Mouse (Mus musculus): ENCODE data around the gene Map3k12. TPM values are rescaled to one million over a fixed set of nuclear protein-coding genes. Genes with fewer than 3 reads are reported as not detected.

Gene Map3k12
- polyA plus RNA-seq, 1 experiment from 2014 or later, result 53.9 TPM

GRCm38 (mm10) chr15:102508336-102508735, 8.5 kb downstream of the Map3k12 start:
- 88% methylated on average over 3 of the region's 3 CpGs for WGBS
- no peak overlapping the region for H3K27ac ChIP-seq
- no peak overlapping the region for H3K4me2 ChIP-seq (replicated peaks)
- H3K9me3 ChIP-seq, result no peaks in the 10 kb centered on the region
- H3K4me3 ChIP-seq (replicated peaks), result no peak overlapping the region
- peaks cover 50% of the 10 kb centered on the region for H3K4me1 ChIP-seq (replicated peaks)
- H3K27me3 ChIP-seq, result no peaks in the 10 kb centered on the region
- no peak for ATAC-seq
- no peak overlapping the region for H3K9ac ChIP-seq (replicated peaks)
- H3K36me3 ChIP-seq, result peaks cover 37% of the 10 kb centered on the region

DNA sequence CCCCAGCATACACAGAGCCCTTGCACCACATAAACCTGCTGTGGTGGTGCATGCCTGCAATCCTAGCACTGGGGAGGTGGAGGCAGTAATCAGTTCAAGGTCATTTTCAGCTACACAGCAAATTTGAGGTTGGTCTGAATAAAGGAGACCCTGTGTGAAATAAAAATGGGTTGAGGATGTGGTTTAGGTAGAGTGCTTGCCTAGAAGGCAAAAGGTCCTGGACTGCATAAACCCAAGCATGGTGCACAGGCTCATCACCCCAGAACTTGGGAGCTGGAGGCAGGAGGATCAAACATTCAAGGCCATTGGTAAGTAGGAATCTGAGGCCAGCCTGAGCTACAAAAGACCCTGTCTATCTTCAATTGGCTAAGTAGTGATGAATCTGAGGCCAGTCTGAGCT, 9.3 kb downstream of the Map3k12 start:
- no peaks in the 10 kb centered on the region for H3K27me3 ChIP-seq
- H3K27ac ChIP-seq, result no peak overlapping the region
- no peak overlapping the region for H3K4me2 ChIP-seq (replicated peaks)
- H3K4me1 ChIP-seq (replicated peaks), result peaks cover 42% of the 10 kb centered on the region
- peaks cover 44% of the 10 kb centered on the region for H3K36me3 ChIP-seq
- no peak for ATAC-seq
- no peak overlapping the region for H3K9ac ChIP-seq (replicated peaks)
- no peak overlapping the region for H3K4me3 ChIP-seq (replicated peaks)
- H3K9me3 ChIP-seq, result no peaks in the 10 kb centered on the region

DNA sequence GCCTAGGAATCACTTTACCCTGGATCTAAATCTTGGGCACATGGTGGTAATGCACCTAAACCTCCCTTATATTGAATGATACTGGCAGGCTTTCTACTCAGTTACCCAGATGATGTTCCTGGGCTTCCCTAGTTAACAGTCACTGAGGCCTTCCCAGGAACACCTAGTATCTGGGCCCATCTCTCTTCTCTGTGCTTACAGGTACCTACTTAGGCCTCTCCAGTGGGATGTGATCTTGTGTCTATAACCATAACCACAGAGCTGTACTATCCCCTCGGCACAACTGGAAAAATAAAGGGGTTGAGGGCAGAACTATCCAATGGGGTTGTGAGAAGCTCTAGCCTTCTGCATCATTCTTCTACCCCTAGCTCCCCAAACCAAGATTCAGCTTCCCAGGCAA, 10.0 kb downstream of the Map3k12 start:
- Histone ChIP-seq H3K4me2 (replicated peaks) (no peak overlapping the region), H3K4me3 (replicated peaks) (no peak overlapping the region), H3K27me3 (no peaks in the 10 kb centered on the region), H3K9me3 (no peaks in the 10 kb centered on the region), H3K4me1 (replicated peaks) (peaks cover 35% of the 10 kb centered on the region), H3K9ac (replicated peaks) (no peak overlapping the region), H3K36me3 (peaks cover 51% of the 10 kb centered on the region), H3K27ac (no peak overlapping the region)
- no peak for ATAC-seq
- 86% methylated on average over 1 of the region's 1 CpGs for WGBS

- H3K27me3 ChIP-seq, result no peaks in the 10 kb centered on the region
- H3K4me3 ChIP-seq (replicated peaks), result no peak overlapping the region
- no peak overlapping the region for H3K4me2 ChIP-seq (replicated peaks)
- no peak overlapping the region for H3K27ac ChIP-seq
- no peaks in the 10 kb centered on the region for H3K9me3 ChIP-seq
- H3K36me3 ChIP-seq, result peaks cover 56% of the 10 kb centered on the region
- ATAC-seq, result no peak
- 80% methylated on average over 2 of the region's 2 CpGs for WGBS
- no peak overlapping the region for H3K9ac ChIP-seq (replicated peaks)
- peaks cover 31% of the 10 kb centered on the region for H3K4me1 ChIP-seq (replicated peaks)
Measured at GRCm38 (mm10) chr15:102506464-102506830, 10.4 kb downstream of the Map3k12 start.

DNA sequence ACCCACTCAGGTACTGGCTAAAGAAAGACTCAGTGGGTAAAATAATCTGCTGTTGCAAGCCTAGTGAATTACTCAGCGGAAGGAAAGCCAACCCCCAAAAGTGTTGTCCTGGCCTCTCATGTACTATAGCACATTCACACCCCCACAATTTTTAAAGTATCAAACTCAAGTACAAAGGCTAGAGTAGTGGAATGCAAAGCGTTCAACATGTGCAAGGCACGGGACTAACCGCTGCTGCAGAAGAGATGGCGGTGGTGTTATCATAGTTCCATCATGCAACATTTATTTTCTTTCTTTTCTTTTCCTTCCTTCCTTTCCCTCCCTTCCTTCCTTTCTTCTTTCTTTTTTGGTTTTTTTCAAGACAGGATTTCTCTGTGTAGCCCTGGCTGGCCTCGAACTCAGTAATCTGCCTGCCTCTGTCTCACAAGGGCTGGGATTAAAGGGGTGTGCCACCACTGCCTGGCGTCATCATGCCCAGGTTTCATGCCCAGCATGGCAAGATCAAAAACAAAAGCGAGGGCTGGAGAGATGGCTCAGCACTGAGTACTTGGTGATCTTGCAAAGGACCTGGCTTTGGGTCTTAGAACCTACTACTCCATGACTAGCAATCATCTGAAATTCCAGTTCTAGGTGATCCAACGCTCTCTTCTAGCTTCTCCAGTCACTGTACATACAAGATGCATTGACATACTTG, 10.9 kb downstream of the Map3k12 start:
- peaks cover 61% of the 10 kb centered on the region for H3K36me3 ChIP-seq
- no peak overlapping the region for H3K9ac ChIP-seq (replicated peaks)
- WGBS, result 91% methylated on average over 9 of the region's 9 CpGs

GRCm38 (mm10) chr15:102505073-102505769, 11.6 kb downstream of the Map3k12 start:
- H3K9me3 ChIP-seq, result no peaks in the 10 kb centered on the region
- H3K36me3 ChIP-seq, result peaks cover 68% of the 10 kb centered on the region
- no peak overlapping the region for H3K4me2 ChIP-seq (replicated peaks)
- no peak overlapping the region for H3K27ac ChIP-seq
- 81% methylated on average over 12 of the region's 12 CpGs for WGBS
- H3K4me1 ChIP-seq (replicated peaks), result peaks cover 21% of the 10 kb centered on the region
- no peak overlapping the region for H3K9ac ChIP-seq (replicated peaks)
- no peaks in the 10 kb centered on the region for H3K27me3 ChIP-seq
- no peak for ATAC-seq
- no peak overlapping the region for H3K4me3 ChIP-seq (replicated peaks)

More for the DNA sequence above, 10.9 kb downstream of the Map3k12 start:
- no peak overlapping the region for H3K4me2 ChIP-seq (replicated peaks)
- no peaks in the 10 kb centered on the region for H3K27me3 ChIP-seq
- H3K27ac ChIP-seq, result no peak overlapping the region
- H3K9me3 ChIP-seq, result no peaks in the 10 kb centered on the region
- H3K4me1 ChIP-seq (replicated peaks), result peaks cover 26% of the 10 kb centered on the region
- no peak for ATAC-seq
- no peak overlapping the region for H3K4me3 ChIP-seq (replicated peaks)

GRCm38 (mm10) chr15:102503924-102504782, 12.7 kb downstream of the Map3k12 start:
- Histone ChIP-seq H3K4me3 (replicated peaks) (no peak overlapping the region), H3K27ac (no peak overlapping the region), H3K4me1 (replicated peaks) (peaks cover 11% of the 10 kb centered on the region), H3K9me3 (no peaks in the 10 kb centered on the region), H3K4me2 (replicated peaks) (no peak overlapping the region), H3K9ac (replicated peaks) (no peak overlapping the region), H3K27me3 (no peaks in the 10 kb centered on the region), H3K36me3 (peaks cover 78% of the 10 kb centered on the region)
- 87% methylated on average over 9 of the region's 9 CpGs for WGBS
- no peak for ATAC-seq

GRCm38 (mm10) chr15:102503447-102503846, 13.4 kb downstream of the Map3k12 start, which contains the start of gene Gm10337:
Gene Gm10337 (plus strand): TSS chr15:102503722.
- Histone ChIP-seq H3K27ac (no peak within 1 kb of the TSS), H3K36me3 (peaks cover 83% of the 10 kb centered on the region), H3K4me2 (replicated peaks) (no peak within 1 kb of the TSS), H3K4me1 (replicated peaks) (peaks cover 4% of the 10 kb centered on the region), H3K4me3 (replicated peaks) (no peak within 1 kb of the TSS), H3K9ac (replicated peaks) (no peak within 1 kb of the TSS), H3K9me3 (no peaks in the 10 kb centered on the region), H3K27me3 (no peaks in the 10 kb centered on the region)
- no peak for ATAC-seq
- 88% methylated on average over 1 of the region's 1 CpGs for WGBS

- no peak overlapping the region for H3K27ac ChIP-seq
- H3K27me3 ChIP-seq, result no peaks in the 10 kb centered on the region
- no peak for ATAC-seq
- H3K9ac ChIP-seq (replicated peaks), result no peak overlapping the region
- no peaks in the 10 kb centered on the region for H3K4me1 ChIP-seq (replicated peaks)
- 84% methylated on average over 9 of the region's 9 CpGs for WGBS
- H3K4me3 ChIP-seq (replicated peaks), result no peak overlapping the region
- H3K36me3 ChIP-seq, result peaks cover 86% of the 10 kb centered on the region
- H3K9me3 ChIP-seq, result no peaks in the 10 kb centered on the region
- no peak overlapping the region for H3K4me2 ChIP-seq (replicated peaks)
Measured at GRCm38 (mm10) chr15:102502254-102502840, 14.5 kb downstream of the Map3k12 start.

GRCm38 (mm10) chr15:102501084-102501814, 15.6 kb downstream of the Map3k12 start:
- Histone ChIP-seq H3K9ac (replicated peaks) (no peak overlapping the region), H3K4me1 (replicated peaks) (no peaks in the 10 kb centered on the region), H3K4me3 (replicated peaks) (no peak overlapping the region), H3K36me3 (peaks cover 94% of the 10 kb centered on the region), H3K4me2 (replicated peaks) (no peak overlapping the region), H3K9me3 (no peaks in the 10 kb centered on the region), H3K27ac (no peak overlapping the region), H3K27me3 (no peaks in the 10 kb centered on the region)
- ATAC-seq, result peak; percentile 18; the same call in 1 of the 2 replicates
- WGBS, result 92% methylated on average over 19 of the region's 19 CpGs

GRCm38 (mm10) chr15:102500479-102500878, 16.4 kb downstream of the Map3k12 start:
- Histone ChIP-seq H3K4me2 (replicated peaks) (no peak overlapping the region), H3K4me3 (replicated peaks) (no peak overlapping the region), H3K4me1 (replicated peaks) (no peaks in the 10 kb centered on the region), H3K9me3 (no peaks in the 10 kb centered on the region), H3K9ac (replicated peaks) (no peak overlapping the region), H3K27ac (no peak overlapping the region), H3K27me3 (no peaks in the 10 kb centered on the region), H3K36me3 (peaks cover 94% of the 10 kb centered on the region)
- ATAC-seq, result no peak
- WGBS, result 96% methylated on average over 5 of the region's 5 CpGs

Measured in midbrain, embryonic 13.5 days (tissue).